Mouse (Mus musculus) neural tube, embryonic 10.5 days (tissue): Measurements from ENCODE around the gene Clstn1.

Experiments used
- DNase-seq: peaks from one replicate; pipeline ENCODE4 v3.0.0-alpha.2; 2017; ENCODE audit warnings: low spot score; ENCODE audit errors: extremely low spot score

Clstn1 gene

DNA sequence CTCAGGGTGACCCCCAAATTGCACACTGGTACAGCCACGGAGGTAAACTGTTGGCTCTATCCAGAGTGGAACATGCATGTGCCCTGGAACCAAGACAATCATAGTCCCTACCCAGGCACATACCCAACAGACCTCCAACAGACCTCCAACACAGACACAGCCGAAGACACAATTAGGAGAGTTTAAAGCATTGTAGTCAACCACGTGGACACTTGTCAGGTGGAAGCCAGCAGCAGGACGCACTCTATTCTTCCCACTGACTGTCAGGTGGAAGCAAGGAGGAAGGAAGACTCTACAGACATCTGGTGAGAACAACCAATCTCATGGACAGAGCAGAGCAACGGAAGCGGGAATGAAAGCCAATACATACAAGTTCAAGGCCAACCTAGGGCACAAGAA, 79.4 kb downstream of the Clstn1 start:
- DNase-seq: no peak

DNA sequence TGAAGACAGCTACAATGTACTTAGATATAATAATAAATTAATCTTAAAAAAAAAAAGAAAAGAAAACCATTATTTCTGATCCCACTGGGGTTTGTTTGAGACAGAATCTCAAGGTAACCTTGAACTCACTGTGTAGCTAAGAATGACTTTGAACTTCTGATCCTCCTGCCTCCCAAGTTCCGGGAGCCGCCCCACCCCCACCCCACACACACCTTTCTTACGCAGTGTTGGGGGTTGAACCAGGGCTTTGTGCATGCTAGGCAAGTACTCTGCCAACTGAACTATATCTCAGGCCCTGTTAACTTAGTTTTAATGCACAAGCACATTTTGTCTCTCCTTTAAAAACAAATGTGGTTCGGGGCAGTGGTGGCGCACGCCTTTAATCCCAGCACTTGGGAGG, 84.9 kb downstream of the Clstn1 start:
- DNase-seq: no peak

DNA sequence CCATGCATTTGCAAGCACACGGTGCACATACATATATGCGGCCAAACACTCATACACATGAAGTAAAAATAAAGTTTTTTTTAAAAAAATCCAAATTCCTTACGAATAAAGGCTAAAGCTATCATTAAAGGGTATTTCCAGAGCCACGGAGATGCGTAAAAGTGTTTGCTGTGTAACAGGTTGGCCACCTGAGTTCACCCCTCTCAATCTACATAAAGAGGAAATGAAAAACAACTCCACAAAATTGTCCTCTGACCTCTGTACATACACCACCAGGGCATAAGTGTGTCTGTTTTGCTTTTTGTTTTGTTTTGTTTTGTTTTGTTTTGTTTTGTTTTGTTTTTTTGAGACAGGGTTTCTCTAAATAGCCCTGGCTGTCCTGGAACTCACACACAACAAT, 86.5 kb downstream of the Clstn1 start:
- no peak for DNase-seq

DNA sequence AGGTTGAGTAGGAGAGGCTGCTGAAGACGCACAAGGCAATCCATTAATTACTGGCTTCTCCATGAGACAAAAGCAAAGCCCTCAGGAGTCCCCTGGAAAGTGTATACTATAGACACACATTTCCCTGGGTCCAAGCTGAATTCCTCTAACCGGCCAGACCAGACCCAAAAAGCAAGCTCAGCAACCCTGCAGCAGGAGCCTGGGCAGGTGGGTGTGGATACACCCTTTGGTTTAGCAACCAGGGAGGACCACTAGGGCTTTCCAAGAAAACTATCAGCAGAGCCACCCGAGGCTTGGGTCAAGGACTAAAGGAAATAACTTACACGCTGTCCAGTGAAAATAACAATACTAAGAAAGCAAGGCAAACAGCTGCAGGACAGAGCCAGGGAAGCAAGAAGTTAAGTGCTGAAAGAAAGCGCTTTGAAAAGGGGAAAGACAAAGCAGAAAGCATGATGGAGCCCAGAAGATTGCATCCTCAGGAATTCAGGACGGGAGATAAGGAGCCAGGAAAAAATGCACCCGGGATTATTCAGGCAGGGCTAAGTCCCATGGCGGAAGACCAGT, 88.6 kb downstream of the Clstn1 start:
- no peak for DNase-seq

DNA sequence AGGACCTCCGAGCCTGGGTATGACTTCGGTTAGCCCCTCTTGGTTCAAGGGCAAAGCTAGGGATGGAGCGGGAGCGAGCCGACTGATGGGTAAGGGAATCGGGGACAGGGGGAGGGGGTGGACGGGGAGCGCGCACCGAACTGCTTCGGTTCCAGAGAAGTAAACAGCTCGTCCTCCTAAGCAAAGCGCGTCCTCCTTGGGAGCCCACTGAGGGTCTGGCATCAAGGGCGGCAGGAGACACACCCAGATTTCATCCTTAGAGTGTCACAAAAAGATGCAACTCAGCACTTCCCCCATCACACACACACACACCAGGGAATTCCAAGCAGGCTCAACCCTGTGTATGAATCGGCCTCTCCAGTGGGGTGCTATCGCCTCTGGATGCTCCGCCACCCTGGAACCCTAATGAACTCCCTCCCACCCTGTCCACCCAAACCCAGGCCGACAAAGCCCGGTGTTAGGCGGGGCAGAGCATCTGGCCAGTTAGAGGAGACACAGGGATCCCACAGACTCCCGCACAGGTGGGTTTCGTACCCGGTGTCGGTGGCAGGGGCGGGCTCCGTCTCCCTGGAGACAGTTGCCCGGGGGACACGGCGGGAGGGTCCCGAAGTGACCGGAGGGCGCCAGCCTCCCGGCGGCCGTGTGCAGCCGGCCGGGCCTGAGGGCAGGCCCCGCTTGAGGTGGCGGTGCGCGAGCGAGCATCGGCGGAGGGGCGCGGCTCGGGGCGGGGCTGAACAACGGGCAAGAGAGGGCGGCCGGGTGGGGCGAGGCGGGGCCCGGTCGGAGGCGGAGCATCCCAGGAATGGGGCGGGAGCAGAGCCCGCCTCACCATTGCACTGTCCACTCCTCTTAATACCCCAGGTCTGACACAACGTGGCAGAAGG, 89.4 kb downstream of the Clstn1 start:
- peak; percentile 80 for DNase-seq

DNA sequence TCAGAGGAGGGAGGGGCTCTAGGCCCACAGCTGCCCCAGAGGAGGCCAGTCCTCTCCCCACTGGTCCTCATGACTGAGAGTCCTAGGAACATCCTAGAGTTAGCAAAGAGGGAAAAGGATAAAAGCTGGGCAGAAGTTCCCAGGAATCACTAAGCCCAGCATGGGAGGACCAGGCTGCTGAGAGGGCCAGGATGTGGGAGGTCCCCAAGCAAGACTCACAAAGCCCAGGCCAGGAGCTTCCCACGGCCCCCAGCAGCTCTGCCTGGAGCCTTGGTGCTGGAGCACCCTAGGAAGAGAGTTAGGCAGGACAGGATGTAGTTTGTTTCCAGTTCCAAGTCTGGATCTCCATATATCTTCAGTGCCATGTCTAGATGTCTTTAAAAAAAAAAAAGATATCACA, 91.7 kb downstream of the Clstn1 start:
- no peak for DNase-seq

DNA sequence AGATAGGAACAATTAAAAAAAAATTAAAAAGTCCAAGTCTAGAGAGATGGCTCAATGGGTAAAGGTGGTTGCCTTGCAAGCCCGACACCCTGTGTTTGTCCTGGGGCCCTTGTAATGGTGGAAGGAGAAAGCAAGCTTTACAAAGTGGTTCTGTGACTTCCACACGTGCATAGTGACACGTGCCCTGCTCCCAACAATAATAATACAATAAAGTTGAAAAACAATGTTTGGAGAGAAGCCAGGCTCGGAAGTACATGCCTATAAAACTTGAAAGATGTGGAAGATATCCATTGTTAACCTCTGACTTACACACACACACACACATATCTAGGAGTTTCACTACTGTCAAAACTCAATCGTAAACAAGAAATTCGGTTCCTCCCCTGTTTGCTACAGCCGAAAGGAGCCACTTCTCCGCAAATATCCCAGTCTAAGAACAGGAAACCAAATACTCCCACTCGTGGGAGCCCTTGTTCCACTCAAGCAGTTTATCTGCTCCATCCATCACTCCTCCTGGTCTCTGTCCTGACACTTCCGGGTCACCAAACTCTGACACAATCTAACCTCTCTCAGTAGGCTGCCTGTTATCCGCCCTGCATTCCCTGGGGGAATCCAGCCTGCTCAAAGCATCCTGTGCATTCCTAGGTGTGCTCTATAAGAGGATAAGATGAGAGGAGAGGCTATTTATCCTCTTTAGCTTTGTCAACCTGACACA, 92.9 kb downstream of the Clstn1 start:
- no peak for DNase-seq

- DNase-seq: no peak
These were observed 97.6 kb downstream of the Clstn1 start for GRCm38 (mm10) chr4:149683875-149684274.

GRCm38 (mm10) chr4:149684841-149685623, 98.8 kb downstream of the Clstn1 start:
- DNase-seq: no peak

- DNase-seq: no peak
These were observed 102.6 kb downstream of the Clstn1 start for GRCm38 (mm10) chr4:149688861-149689260.

GRCm38 (mm10) chr4:149689822-149690700, 103.8 kb downstream of the Clstn1 start:
- no peak for DNase-seq

- no peak for DNase-seq
These were observed 104.6 kb downstream of the Clstn1 start for GRCm38 (mm10) chr4:149690828-149691280.

DNA sequence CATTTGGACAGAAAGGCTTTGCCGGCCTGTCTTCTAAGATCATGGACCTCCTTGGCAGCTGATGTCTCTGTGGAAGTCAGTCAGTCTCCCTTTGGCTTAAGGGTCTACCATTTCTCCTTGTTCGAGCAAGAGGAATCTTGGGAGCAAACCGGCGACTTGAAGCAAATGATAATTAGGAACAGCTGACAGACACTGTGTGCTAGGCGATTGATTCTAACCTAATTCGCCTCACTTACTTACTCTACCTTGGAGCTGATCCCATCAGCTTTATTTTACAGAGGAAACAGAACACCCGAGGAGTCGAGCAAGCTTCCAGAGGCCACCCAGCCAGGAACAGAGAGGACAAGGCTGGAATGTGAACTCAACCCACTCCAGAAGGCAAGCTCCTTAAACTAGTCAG, 105.1 kb downstream of the Clstn1 start:
- DNase-seq: no peak

GRCm38 (mm10) chr4:149696189-149696971, 110.1 kb downstream of the Clstn1 start:
- DNase-seq: no peak

GRCm38 (mm10) chr4:149697506-149698196, 111.4 kb downstream of the Clstn1 start:
- DNase-seq: no peak

DNA sequence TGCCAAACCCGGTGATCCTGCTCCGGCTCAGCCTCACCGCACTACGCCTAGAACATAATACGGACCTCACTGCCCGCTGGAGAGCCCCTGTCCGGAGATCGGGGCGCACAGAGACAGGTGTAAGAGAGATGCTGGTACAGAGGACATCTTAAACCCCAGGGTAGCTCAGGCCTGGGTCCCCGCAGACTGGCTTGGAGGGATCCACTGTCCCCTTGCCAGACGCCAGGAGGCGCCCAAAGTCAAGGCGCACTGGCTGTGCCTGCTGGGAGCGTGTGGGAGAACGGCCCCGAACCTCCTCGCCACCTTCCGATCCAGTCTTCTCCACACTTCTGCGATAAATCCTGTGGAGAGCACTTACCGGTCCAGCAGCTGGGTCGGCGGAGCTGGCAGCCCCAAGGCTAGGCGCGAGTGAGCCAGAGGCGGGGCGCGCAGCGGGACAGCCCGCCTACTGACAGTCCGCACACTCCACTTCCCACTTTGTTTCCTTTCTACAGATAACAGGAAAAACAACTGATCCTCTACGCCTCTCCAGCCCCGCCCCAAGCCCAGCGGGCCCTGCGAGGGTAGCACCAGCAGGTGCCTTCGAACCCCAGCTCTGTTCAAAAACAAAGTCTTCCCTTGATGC, 112.0 kb downstream of the Clstn1 start:
- peak; percentile 71 for DNase-seq
